Mouse (Mus musculus) MEL (cell line): ENCODE measurements at regions not wholly inside any gene's neighbourhood (a gene's known extent, or its start where the extent isn't known, plus 50 kb on each side); places are given as distances from the start of the nearest gene placed in this dataset.

Source experiments
- CTCF ChIP-seq, 3 experiments: IDR thresholded peaks in 2 of 3; conservative IDR thresholded peaks in 1 of 3; 2 replicates each; pipeline ENCODE4 v1.5.1; 2011 to 2012; ENCODE audit warnings: low read length in 3 of 3, low read depth in 2 of 3, mild to moderate bottlenecking in 2 of 3, improper control_type of control experiment in 1 of 3, inconsistent platforms in 1 of 3, mixed read lengths in 1 of 3, moderate library complexity in 1 of 3; ENCODE audit not compliant: control insufficient read depth in 1 of 3, insufficient read depth in 1 of 3, poor library complexity in 1 of 3, severe bottlenecking in 1 of 3
- GABPA ChIP-seq: IDR thresholded peaks from 2 replicates; pipeline ENCODE4 v1.6.1; 2012; ENCODE audit warnings: low read depth, mild to moderate bottlenecking, inconsistent platforms, low read length, improper control_type of control experiment, moderate library complexity
- GATA1 ChIP-seq: IDR thresholded peaks from 2 replicates; pipeline ENCODE4 v1.6.1; 2011; ENCODE audit warnings: low read depth, low read length, improper control_type of control experiment
- NELFE ChIP-seq: IDR thresholded peaks from 2 replicates; pipeline ENCODE4 v1.6.1; 2011; ENCODE audit warnings: low read depth, low read length, improper control_type of control experiment
- POLR2A ChIP-seq, 2 experiments: IDR thresholded peaks; 2 replicates each; pipeline ENCODE4 v1.6.1; 2011 to 2012; ENCODE audit warnings: low read length in 2 of 2, mild to moderate bottlenecking in 2 of 2, control low read depth in 1 of 2, improper control_type of control experiment in 1 of 2, low read depth in 1 of 2, moderate library complexity in 1 of 2; ENCODE audit not compliant: control insufficient read depth in 1 of 2, insufficient read depth in 1 of 2, poor library complexity in 1 of 2
- TAL1 ChIP-seq: IDR thresholded peaks from 2 replicates; pipeline ENCODE4 v1.6.1; 2012; ENCODE audit warnings: mild to moderate bottlenecking, inconsistent platforms, low read length, moderate library complexity, mixed read lengths
- ZKSCAN1 ChIP-seq: IDR thresholded peaks from 2 replicates; pipeline ENCODE4 v1.6.1; 2012; ENCODE audit warnings: low read depth, mild to moderate bottlenecking, inconsistent platforms, low read length, improper control_type of control experiment, moderate library complexity

DNA sequence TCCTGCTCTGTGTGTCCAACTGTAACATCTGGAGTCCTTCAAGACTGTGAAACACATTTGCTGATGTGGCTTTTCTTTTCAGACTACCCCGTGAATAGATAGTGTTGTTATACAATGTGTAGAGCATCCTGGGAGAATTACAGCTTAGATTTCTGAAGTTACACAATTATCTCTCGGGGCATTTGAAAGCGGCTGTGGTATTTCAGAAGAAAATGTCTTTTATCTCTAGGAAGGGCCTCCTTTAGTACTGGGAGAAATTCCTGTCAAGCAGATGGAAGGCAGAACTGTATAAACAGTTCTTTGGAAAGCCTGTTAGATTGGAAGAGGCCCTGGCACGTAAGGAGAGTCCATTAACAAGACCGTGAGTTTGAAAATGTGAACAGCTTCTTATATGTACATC lies 162.2 kb downstream of the Npr3 start:
- no peak for TF ChIP-seq CTCF (IDR thresholded peaks at IDR 0.05 in 2 of 3, conservative IDR thresholded peaks at IDR 0.05 in 1 of 3; ENCODE audit: control insufficient read depth in 1 of 3, insufficient read depth in 1 of 3, low read depth in 2 of 3, low read length in 3 of 3, poor library complexity in 1 of 3, severe bottlenecking in 1 of 3)
- TF ChIP-seq NELFE: no peak
- no peak for TF ChIP-seq TAL1
- TF ChIP-seq POLR2A (IDR thresholded peaks at IDR 0.05; ENCODE audit: control insufficient read depth in 1 of 2, insufficient read depth in 1 of 2, low read depth in 1 of 2, low read length in 2 of 2, poor library complexity in 1 of 2): no peak
- no peak for TF ChIP-seq ZKSCAN1
- no peak for TF ChIP-seq GATA1
- no peak for TF ChIP-seq GABPA
